Mouse (Mus musculus) embryo, embryonic 10.5 days (tissue): ENCODE data around the gene Fezf1.
A peak's percentile ranks its signal among the peaks of the same experiment; 100 is the strongest.

ENCODE experiments used
- DNase-seq: peaks from one replicate; pipeline ENCODE4 v3.0.0-alpha.2; 2015; ENCODE audit warnings: low spot score

Gene Fezf1

DNA sequence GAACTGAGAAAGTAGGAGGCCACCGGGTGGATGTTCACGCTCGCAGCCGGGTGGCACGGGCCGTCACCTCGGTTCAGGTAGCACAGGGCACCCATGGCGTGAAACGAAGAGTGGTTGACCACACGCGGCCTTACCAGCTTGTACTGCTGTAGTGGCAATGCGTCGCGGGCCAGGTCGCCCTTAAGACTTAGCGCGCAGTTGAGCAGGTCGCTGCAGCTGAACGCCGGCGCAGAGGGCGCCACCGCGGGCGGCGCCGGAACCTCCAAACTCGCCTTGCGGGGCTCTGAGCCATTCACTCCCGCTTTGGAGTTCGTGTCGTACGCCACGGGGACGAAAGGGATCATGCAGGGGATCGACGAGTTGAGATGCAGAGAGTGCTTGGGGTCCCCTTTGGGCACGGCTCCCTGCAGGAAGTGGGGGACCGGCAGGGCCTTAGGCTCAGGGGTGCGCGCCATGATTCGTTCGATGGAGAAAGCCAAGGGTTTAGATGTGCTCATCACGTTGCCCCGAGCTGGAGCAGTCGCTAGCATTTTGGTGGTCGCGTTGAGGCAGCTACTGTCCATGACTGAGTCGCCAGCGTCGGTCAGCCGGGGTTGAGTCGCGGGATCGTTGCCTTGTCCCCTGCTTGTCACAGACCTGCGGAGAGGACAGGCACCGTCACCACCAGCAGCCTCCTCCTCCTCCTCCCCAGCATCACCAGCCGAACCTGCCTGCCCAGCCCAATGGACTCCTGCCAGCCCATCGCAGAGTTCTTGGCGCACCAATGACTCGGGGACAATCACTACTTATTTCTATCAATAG lies 450 bp downstream of the Fezf1 start:
- DNase-seq, result peak; percentile 65

DNA sequence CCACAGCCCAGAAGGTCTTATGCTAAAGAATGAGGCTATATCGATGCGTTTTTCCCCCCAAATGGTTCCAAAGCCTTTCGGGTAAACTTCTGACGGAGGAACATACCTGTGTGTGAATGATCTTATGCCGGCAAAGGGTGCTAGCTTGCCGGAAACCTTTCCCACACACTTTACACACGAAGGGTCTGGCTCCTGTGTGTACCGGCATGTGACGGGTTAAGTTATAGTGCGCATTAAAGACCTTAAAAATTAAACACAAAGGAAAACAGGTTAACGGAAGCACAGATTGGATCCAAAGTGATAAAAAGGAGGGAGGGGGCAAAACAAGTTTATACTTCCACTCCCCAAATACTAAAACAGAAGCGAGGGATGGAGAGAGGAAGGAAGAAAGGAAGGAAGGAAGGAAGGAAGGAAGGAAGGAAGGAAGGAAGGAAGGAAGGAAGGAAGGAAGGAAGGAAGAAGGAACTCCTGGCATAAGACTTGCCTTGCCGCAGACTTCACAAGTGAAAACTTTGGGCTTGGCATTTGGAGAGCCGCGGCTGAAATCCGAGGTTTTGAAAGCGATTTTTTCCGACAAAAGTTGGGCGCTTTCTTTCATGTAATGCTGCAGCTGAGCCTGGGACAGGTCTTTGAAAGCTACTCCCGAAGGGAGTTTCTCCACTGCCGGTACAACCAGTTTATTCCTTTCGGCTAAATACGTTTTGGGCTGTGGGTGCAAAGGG lies 1.2 kb downstream of the Fezf1 start:
- peak; percentile 60 for DNase-seq

DNA sequence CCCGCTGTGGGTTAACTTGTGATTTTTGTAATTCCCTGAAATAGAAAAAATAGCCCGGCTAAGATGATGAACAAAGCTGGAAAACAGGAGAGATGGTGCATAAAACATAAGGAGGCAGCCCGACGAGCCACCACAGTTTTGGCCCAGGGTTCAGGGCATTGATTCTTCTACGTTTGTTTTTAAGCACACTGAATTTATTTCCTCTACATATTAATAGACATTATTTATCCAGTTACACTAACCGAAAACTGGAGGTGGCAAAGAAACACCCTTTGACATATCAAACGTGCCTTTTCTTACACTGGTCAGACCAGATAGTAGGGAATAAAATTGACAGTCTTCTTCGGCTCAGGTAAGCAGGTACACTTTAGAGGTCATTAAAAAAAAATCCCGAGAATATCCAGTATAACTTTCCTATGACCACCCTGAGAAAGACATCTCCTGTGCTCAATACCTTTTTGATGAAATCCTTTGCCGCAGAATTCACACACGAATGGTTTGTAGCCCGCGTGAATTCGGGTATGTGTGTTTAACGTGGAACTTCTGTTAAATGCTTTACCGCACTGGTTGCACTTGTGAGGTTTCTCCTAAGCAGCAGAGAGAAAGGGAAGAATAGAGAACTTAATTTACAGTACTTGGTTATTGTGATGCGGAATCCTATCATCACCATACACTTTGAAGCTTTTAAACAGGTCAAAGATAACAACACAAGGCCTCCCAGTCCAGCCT lies 1.9 kb downstream of the Fezf1 start:
- DNase-seq, result peak; percentile 62

DNA sequence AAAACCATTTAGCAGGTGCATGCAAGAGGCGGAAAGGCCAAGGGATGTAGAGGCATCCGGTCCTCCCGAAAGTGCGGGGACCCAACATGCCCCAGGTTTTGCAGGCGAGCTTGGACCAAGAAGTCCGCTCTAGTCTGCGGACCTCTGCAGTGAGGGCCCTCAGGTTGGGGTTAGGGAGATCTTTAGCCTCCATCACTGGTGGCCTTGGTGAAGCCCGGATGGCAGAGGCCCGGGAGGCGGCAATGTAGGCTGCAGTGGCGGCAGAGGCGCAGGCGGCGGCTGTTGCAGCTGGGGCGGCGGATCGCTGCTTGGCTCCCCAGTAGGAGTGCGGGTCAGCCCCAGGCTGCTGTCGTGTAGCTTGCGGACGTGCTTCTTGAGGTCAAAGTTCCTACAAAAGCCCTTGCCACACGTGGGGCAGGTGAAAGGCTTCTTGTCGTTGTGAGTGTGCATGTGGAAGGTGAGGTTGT lies 2.6 kb downstream of the Fezf1 start:
- peak; percentile 58 for DNase-seq

DNA sequence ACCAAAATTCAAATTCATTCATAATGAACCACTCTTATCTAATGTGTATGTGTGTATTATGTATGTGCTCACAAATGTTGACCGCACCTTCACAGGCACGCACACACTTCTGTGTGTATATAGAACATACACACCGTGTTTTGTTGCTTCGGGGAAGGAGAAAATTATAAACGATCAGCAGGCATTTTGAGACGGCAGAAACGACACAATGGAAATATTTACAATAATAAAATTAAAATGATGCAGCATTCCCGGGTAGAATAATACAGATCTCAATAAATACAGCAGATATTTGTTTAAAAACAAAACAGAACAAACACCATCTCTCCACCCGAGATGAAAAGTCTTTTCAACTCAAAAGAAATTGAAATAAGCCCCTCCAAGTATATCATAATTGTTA lies 3.0 kb downstream of the Fezf1 start:
- DNase-seq, result peak; percentile 32

DNA sequence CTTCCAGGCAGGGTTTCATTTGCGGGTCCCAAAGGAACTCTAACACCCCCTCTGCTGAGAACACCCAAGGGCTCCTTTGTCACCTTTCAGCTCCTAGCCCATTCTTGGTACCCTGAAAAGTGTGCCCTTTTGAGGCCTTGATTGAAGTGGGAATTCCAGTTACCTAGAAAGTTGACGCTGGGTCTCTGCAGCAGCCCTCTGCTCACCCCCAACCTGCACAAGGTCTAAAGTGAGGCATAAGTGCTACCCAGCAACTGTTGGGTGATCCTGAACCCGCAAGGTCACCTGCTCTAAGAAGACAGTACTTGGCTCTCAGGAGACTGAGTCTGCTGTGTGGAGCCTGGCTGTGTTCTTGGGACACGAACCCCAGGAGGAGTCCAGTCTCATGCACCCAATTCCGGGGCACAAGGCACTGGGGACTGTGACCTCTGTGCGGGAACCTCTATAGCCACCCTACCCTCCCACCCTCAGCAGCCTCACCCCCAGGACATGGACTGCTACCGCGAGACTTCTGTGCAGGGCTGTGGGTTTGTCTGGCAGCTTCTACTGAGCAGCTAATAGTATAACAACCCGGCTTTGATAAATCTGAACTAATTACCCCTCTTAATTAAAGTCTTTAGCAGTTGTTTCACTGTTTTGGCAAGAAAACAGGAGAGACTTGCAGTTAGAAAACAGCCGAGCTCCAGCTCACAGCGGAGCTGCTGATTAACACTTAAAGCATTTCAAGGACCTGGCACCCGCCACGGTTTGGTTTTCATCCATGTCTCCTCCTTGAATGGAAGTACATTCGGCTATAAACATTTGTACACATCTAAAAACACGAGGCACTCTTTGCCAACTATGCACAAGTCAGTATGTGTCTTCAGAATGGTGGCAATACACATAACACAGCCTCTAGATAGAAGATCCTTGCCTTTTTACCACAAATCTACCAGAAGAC lies 4.1 kb downstream of the Fezf1 start:
- peak; percentile 52 for DNase-seq

DNA sequence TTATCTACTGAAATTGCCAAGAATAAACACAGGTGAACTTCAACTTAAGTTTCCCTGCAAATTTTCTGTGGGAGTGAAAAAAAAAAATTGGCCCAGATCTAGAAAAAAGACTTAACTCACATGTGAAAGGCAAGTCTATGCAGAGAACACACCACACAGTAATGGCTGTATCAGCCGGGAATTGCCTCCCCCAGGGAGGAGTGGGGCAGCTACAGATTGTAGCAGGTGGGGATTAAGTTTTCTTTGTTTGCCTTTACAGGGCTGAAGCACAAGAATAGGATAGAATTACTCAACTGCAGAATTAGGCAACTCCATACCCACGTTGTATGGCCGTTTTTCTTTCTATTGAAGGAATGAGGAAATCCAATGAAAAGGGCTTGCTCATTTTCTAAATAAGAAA lies 36.7 kb downstream of the Fezf1 start:
- no peak for DNase-seq

DNA sequence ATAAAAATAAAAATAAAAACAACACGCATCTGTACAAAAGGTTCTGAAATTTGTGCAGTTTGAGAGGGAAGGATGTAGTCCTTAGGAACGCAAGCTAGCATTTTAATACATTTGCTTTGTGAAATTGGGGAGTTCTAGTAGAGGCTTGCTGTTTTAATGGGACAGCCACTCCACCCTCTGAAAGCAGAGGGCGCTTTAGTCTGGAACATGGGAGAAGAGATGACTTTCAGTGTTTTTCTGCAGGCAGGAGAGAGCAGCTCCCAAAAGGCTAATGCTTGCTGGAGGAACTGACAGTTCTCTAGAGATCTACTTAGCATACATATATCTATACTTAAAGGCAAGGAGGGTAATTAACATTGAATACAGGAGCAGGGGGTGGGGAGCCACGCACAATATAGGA lies 40.4 kb downstream of the Fezf1 start:
- peak; percentile 22 for DNase-seq

DNA sequence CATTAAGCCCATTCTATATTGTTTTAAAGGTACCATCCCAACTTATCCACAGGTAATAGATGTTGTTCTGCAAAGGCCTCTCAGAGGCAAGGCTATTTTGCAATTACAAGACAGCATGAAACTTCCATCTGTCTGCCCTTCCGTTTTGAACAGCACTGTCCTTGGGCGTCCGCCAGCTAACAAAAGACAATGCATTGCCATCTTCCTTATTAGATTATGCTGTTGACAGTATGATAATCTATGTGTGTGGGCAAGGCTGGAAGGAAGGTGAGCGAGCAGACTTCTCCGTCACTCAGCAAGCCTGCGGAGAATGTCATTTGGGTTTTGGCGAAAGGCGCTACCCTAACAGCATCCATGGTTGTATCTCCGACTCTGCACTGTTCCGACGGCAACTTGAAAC lies 45.5 kb downstream of the Fezf1 start:
- DNase-seq, result no peak
